Mouse (Mus musculus): ENCODE results near the gene Efcab8.

- TF ChIP-seq CHD2 (IDR thresholded peaks at IDR 0.05; ENCODE audit: low read depth, low read length) (no peak), ZNF384 (IDR thresholded peaks at IDR 0.05; ENCODE audit: low read depth, low read length) (no peak), MAFK (IDR thresholded peaks at IDR 0.05; ENCODE audit: insufficient read depth, low read depth, low read length) (no peak), ZC3H11A (IDR thresholded peaks at IDR 0.05; ENCODE audit: borderline replicate concordance, low read depth, low read length) (no peak)
These were observed 4.9 kb downstream of the Efcab8 start for GRCm38 (mm10) chr2:153784668-153785067.

All from ES-E14 (cell line).